Mouse (Mus musculus): ENCODE measurements around the gene Smad1.

Gene Smad1

DNA sequence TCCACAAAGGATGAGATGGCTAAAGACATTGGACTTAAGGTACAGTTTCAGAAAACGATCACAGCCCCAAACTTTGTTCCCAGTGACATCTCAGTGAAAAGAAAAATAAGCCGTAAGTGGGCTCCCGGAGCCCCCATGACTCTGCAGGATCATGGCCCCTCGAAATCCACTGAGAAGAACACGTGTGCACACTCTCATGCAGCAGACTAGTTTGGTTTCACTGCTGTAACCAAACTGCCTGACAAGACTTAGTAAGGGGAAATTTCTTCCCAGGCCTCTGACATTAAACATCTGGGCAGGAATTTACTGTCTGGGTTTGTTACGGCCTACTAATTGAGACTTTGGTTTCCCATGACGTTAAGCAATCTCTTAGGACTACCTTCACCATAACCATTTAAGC lies 45.3 kb downstream of the Smad1 start:
- DNase-seq (ENCODE audit: low spot score), result no peak

DNA sequence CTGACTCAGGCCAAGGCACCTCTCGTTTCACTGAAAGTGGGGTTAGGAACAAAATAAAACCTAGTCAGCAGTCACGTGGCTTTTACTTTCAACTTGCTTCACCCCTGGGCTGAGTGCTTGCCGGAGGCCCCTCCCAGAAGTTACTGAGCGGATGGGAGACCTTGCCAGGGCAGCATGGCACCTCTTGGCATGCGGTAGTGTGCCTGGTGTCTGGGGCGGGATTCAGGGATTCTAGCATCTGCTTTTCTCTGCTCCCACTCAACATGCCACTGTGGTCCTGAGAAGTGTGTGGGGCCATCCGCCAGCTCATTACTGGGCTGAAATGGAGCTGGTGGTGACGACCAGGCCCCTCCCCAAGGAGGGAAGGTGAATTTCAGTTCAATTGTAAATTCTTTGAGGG lies 47.4 kb downstream of the Smad1 start:
- no peak for DNase-seq (ENCODE audit: low spot score)

DNA sequence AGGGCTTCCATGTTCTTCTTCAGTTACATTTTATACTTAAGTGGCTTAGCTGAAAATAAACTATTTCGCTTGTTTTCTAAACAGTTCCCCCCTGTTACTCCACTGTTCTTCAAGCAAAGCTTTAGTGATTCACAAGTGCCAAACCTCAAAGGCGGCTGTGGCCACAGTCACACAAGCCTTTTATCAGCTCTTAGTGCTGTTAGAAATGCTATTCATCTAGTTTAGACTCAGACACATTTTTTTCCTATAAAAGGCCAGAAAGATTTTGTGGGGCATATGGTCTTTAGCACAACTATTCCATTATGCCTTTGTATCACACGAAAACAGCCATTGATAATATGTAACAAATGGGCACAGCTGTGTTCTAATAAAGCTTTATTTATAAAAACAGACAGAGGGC lies 48.5 kb downstream of the Smad1 start:
- no peak for DNase-seq (ENCODE audit: low spot score)

- no peak for DNase-seq (ENCODE audit: low spot score)
These were observed 49.2 kb downstream of the Smad1 start for GRCm38 (mm10) chr8:79350094-79350593.

DNA sequence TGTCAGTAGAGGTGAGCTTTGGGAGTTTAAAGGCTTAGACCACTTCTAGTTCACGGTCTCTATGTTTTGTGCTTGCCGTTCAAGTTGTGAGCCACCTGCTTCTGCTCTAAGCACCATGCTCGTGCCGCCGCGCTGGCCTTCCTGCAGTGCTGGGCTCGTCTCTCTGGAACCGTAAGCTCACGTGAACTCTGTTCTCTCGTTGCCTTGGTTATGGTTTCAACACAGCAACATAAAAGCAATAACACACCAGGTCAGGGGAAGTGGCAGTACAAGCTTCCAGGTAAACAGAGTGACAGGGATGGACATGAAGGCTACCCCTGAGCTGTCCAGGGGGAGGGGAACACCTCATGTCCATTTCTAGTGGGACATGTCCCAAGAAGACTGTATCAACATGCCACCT lies 52.9 kb downstream of the Smad1 start:
- no peak for DNase-seq (ENCODE audit: low spot score)

- DNase-seq (ENCODE audit: low spot score), result no peak
These were observed 53.5 kb downstream of the Smad1 start for GRCm38 (mm10) chr8:79345856-79346255.

- no peak for DNase-seq (ENCODE audit: low spot score)
These were observed 58.1 kb downstream of the Smad1 start for GRCm38 (mm10) chr8:79341236-79341635.

DNA sequence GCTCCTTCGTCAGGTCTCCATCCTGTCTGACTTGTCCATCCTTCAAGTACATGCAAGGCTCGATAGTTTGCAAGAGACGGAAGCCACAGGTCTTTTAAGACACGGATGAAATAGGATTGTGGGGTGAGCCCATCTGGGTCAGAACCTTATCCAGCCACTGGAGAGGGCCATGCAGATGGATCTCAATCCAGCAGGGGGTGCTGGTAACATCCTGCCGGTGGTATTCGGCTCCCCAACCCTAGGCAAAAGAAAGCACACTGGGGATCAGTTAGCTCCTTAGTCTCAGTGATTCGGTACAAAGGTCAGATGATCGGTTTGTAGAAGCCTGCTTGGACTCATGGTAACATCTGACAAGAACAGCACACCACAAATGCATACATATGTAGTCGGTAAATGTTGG lies 59.8 kb downstream of the Smad1 start:
- DNase-seq (ENCODE audit: low spot score), result no peak

GRCm38 (mm10) chr8:79338619-79339018 lies 60.7 kb downstream of the Smad1 start:
- no peak for DNase-seq (ENCODE audit: low spot score)

- DNase-seq (ENCODE audit: low spot score), result no peak
These were observed 67.0 kb downstream of the Smad1 start for GRCm38 (mm10) chr8:79332109-79332900.

GRCm38 (mm10) chr8:79331571-79331970 lies 67.7 kb downstream of the Smad1 start:
- no peak for DNase-seq (ENCODE audit: low spot score)

- DNase-seq (ENCODE audit: low spot score), result no peak
These were observed 68.3 kb downstream of the Smad1 start for GRCm38 (mm10) chr8:79331017-79331416.

DNA sequence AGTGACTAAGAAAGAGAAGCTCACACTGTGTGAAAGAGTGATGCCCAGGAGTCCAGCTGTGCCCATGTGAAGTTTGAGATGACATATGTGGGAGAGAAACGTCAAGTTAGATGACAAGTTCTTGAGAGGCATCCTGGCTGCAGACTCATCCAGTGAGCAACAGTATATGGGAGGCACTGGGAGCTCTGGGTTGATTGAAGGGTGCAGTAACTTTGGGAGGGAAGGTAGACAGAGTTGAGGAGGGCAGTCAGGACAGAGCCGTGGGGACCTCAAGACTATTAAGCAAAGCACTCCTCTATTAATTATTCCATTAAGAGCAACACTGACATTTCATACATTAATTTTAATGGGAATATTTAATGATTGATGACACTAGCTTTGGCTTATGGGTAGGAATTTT lies 69.6 kb downstream of the Smad1 start:
- DNase-seq (ENCODE audit: low spot score), result no peak

DNA sequence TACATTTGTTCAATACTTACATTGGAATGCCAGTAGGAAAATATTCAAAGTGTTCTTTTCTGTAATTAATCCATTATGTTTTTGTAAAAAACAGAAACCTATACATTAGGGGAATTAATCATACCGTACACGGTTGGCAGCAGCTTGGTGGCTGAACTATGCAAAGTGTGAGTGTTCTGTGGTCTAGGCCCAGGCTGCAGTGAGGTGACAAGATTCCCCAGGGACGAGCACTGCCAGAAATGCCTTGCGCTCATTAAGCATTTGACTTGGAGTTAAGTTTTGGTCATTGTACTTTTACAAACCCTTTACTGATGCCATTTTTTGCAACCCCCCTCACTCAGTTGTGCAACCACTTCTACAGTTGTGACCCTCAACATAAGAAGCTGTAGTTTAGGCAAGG lies 70.1 kb downstream of the Smad1 start:
- DNase-seq (ENCODE audit: low spot score), result no peak

DNA sequence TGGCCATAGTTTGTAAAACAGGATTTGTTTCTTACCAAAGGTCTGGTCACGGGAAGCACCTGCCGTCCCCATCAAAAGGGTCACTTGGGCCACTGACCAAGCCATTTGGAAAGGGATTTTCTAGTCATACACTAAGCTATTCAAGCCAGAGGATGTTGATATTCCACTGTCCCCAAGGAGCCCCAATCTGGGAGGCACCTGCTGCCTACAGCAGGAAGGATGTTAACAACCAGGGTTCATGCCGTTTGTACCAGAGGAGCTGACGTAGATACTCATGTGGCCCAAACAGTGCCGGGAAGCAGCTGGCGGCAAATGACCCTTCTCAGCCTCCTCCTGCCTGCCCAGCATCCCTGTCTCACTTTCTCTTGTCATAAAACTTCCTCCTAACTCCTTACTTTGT lies 73.8 kb downstream of the Smad1 start:
- DNase-seq (ENCODE audit: low spot score), result no peak

- DNase-seq (ENCODE audit: low spot score), result no peak
These were observed 74.4 kb downstream of the Smad1 start for GRCm38 (mm10) chr8:79324928-79325327.

GRCm38 (mm10) chr8:79324036-79324435 lies 75.3 kb downstream of the Smad1 start:
- DNase-seq (ENCODE audit: low spot score), result no peak

GRCm38 (mm10) chr8:79323121-79323520 lies 76.2 kb downstream of the Smad1 start:
- no peak for DNase-seq (ENCODE audit: low spot score)

DNA sequence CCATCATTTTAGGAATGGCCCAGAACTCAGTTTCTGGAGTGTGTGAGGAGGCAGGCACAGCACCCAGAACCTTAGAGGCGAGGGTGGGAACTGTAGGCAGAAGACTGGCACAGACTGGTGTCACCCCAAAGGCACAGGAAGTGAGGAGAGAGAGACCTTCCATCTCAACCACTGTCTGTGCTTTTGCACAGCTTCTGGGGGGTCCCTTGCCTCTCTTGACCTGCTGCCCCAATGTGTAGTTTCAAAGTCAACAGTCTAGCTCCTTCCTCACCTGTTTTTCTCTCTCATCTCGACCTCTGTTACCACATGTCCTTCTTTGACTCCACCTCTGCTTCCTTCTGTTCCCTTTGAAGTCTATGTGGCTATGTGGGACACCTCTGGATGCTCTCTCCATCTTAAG lies 88.5 kb downstream of the Smad1 start:
- no peak for DNase-seq (ENCODE audit: low spot score)

- DNase-seq (ENCODE audit: low spot score), result no peak
These were observed 93.4 kb downstream of the Smad1 start for GRCm38 (mm10) chr8:79305941-79306340.

DNA sequence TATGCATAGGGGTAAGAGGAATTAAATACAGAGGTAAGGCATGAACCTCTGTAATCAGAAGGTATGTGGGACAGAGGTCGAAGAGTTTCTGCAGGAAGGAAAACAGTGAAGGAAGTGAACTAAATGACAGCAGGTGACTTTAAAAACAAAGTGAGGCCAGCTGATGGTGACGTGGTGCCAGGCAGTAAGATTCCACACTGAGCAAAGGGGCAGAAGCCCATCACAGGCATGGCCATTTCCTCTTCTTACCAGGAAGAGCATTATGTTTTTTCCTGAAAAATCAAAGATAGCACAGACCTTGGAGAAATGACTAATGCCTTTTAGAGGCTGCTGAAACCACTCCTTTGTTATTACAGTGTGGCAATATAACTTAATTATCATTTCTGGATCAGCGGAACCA lies 97.8 kb downstream of the Smad1 start:
- no peak for DNase-seq (ENCODE audit: low spot score)

- no peak for DNase-seq (ENCODE audit: low spot score)
These were observed 99.6 kb downstream of the Smad1 start for GRCm38 (mm10) chr8:79299704-79300103.

DNA sequence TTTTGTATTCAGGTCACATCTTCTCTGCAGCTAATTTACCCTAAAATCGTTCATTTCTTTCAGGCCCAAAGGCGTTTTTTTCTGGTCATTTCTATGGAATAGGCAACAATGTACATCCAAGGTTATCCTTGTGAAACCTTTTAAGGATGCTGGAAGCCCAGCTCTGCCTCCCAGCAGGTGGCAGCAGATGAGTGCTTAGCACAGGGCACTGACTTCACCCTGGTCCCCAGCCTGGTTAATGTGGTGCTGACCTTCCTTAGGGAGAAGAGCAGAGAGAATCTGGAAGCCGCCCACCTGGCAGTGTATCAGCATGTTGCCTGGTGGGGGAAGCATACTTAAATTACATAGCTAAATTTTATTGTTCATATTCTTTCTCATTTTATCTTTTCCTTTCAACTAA lies 101.6 kb downstream of the Smad1 start:
- no peak for DNase-seq (ENCODE audit: low spot score)
